Comparison of ENCODE assay signal across 11 mouse cellular contexts in the genomic region with DNA sequence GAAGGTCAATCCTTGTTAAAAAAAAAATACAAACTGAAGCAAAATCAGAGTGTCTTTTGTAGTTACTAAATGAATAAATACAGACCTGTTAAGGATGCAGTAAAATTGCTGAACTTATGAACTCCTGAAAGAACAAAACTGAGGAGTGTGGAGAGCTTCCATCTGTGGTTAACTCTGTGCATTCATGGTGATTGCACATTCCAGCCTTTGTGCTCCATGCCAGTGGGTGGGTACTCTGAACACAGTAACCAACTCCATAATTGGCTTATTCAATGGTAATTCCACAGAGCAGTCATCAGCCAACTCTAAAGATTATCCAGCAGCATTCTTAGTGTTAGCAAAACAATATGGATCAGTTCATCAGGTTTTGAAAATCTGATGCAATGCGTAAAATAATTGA.
"Had no signal": no experiment of that assay in that cellular context is flagged by ENCODE, and none has a peak within 500 bp of the region (broad histone marks: within the 10 kb centered on the region; RNA-seq: fewer than 3 reads in every experiment).

No protein-coding gene starts in this region.

- DNase-seq: kidney, adult 9 months; kidney, postnatal 14 days; kidney, postnatal 4 days; liver, embryonic 13.5 days; lung, adult 2 months; lung, postnatal 14 days; lung, postnatal 4 days; midbrain, embryonic 14.5 days; thymus, adult 2 months; thymus, postnatal 14 days; thymus, postnatal 4 days had no signal
